Mouse (Mus musculus) midbrain, embryonic 16.5 days (tissue): Measurements from ENCODE around the gene Lmo7. TPM values are rescaled to one million over a fixed set of nuclear protein-coding genes. Genes with fewer than 3 reads are reported as not detected.

Source experiments
- ATAC-seq: fragments of 200-750 bp; cut with Nextera tagmentation; 2 replicates; pipeline ENCODE4 v1.8.0; 2017; ENCODE audit warnings: moderate TSS enrichment
- H3K27ac ChIP-seq: fragments of 300-500 bp; sonication (generic); 2 replicates; pipeline ENCODE4 v1.5.1; 2014; ENCODE audit warnings: mild to moderate bottlenecking, low read length, mixed read lengths
- H3K27me3 ChIP-seq: fragments of 300-500 bp; sonication (generic); 2 replicates; pipeline ENCODE4 v1.6.1; 2014; ENCODE audit warnings: low read depth, low read length, mixed read lengths; ENCODE audit not compliant: control insufficient read depth, insufficient read depth
- H3K36me3 ChIP-seq: fragments of 300-500 bp; sonication (generic); 2 replicates; pipeline ENCODE4 v1.6.1; 2014; ENCODE audit warnings: mild to moderate bottlenecking, low read length, moderate library complexity, mixed read lengths; ENCODE audit not compliant: control insufficient read depth, insufficient read depth
- H3K4me1 ChIP-seq: fragments of 300-500 bp; sonication (generic); 2 replicates; pipeline ENCODE4 v1.6.1; 2014; ENCODE audit warnings: mild to moderate bottlenecking, low read length, mixed read lengths; ENCODE audit not compliant: control insufficient read depth, insufficient read depth
- H3K4me2 ChIP-seq: fragments of 300-500 bp; sonication (generic); 2 replicates; pipeline ENCODE4 v1.6.1; 2014; ENCODE audit warnings: mild to moderate bottlenecking, low read length, mixed read lengths
- H3K4me3 ChIP-seq: fragments of 300-500 bp; sonication (generic); 2 replicates; pipeline ENCODE4 v1.5.1; 2014; ENCODE audit warnings: low read depth, mild to moderate bottlenecking, low read length, moderate library complexity, mixed read lengths
- H3K9ac ChIP-seq: fragments of 300-500 bp; sonication (generic); 2 replicates; pipeline ENCODE4 v1.6.1; 2014; ENCODE audit warnings: low read depth, low read length, mixed read lengths
- H3K9me3 ChIP-seq: fragments of 300-500 bp; sonication (generic); replicated peaks from 2 replicates; pipeline ENCODE4 v1.6.1; 2014; ENCODE audit warnings: mild to moderate bottlenecking, low read length, mixed read lengths; ENCODE audit not compliant: control insufficient read depth, poor library complexity, severe bottlenecking
- WGBS: fragments of 180-500 bp; shearing (Covaris S2); extraction: QIAGEN DNeasy Blood & Tissue Kit; methylation state at CpG from one replicate; pipeline ENCODE4 v1.1.7; 2014; 5-methylcytosine and 5-hydroxymethylcytosine counted together
- polyA plus RNA-seq: library from polyadenylated mRNA; unstranded; fragments of >200 nt; fragmentation: Nextera tagmentation; extraction: Ambion mirVana; gene quantifications from 2 replicates; pipeline ENCODE4 v1.2.1, GENCODE M21; 2015

The Lmo7 gene
- polyA plus RNA-seq, 1 experiment from 2014 or later, result 3.8 TPM

- no peaks in the 10 kb centered on the region for H3K4me1 ChIP-seq
- no peak overlapping the region for H3K9ac ChIP-seq
- no peak overlapping the region for H3K4me2 ChIP-seq
- no peak for ATAC-seq
- WGBS, result 70% methylated on average over 5 of the region's 5 CpGs
- no peaks in the 10 kb centered on the region for H3K36me3 ChIP-seq
- no peak overlapping the region for H3K4me3 ChIP-seq
- no peaks in the 10 kb centered on the region for H3K27me3 ChIP-seq
- H3K27ac ChIP-seq, result no peak overlapping the region
- H3K9me3 ChIP-seq, result no peaks in the 10 kb centered on the region
Measured at GRCm38 (mm10) chr14:101806058-101806457, 76.3 kb downstream of the Lmo7 start.

GRCm38 (mm10) chr14:101806607-101807006 is 76.8 kb downstream of the Lmo7 start:
- Histone ChIP-seq H3K27ac (no peak overlapping the region), H3K4me2 (no peak overlapping the region), H3K4me1 (no peaks in the 10 kb centered on the region), H3K4me3 (no peak overlapping the region), H3K27me3 (no peaks in the 10 kb centered on the region), H3K9ac (no peak overlapping the region), H3K9me3 (no peaks in the 10 kb centered on the region), H3K36me3 (no peaks in the 10 kb centered on the region)
- no peak for ATAC-seq
- 62% methylated on average over 4 of the region's 4 CpGs for WGBS

GRCm38 (mm10) chr14:101816450-101816849 is 86.7 kb downstream of the Lmo7 start:
- no peaks in the 10 kb centered on the region for H3K36me3 ChIP-seq
- H3K9ac ChIP-seq, result no peak overlapping the region
- H3K4me1 ChIP-seq, result no peaks in the 10 kb centered on the region
- no peaks in the 10 kb centered on the region for H3K27me3 ChIP-seq
- no peak overlapping the region for H3K4me3 ChIP-seq
- no peak overlapping the region for H3K27ac ChIP-seq
- 71% methylated on average over 5 of the region's 5 CpGs for WGBS
- H3K4me2 ChIP-seq, result no peak overlapping the region
- ATAC-seq, result no peak
- H3K9me3 ChIP-seq, result no peaks in the 10 kb centered on the region

- no peak overlapping the region for H3K27ac ChIP-seq
- no peak overlapping the region for H3K9ac ChIP-seq
- H3K4me1 ChIP-seq, result no peaks in the 10 kb centered on the region
- no peak overlapping the region for H3K4me2 ChIP-seq
- 86% methylated on average over 6 of the region's 6 CpGs for WGBS
- H3K9me3 ChIP-seq, result no peaks in the 10 kb centered on the region
- no peaks in the 10 kb centered on the region for H3K36me3 ChIP-seq
- H3K4me3 ChIP-seq, result no peak overlapping the region
- no peaks in the 10 kb centered on the region for H3K27me3 ChIP-seq
- no peak for ATAC-seq
Measured at GRCm38 (mm10) chr14:101822390-101822789, 92.6 kb downstream of the Lmo7 start.

- no peaks in the 10 kb centered on the region for H3K9me3 ChIP-seq
- no peak overlapping the region for H3K4me3 ChIP-seq
- no peak overlapping the region for H3K27ac ChIP-seq
- no peak overlapping the region for H3K9ac ChIP-seq
- H3K4me2 ChIP-seq, result no peak overlapping the region
- no peaks in the 10 kb centered on the region for H3K27me3 ChIP-seq
- H3K36me3 ChIP-seq, result no peaks in the 10 kb centered on the region
- no peak for ATAC-seq
- WGBS, result 54% methylated on average over 4 of the region's 4 CpGs
- no peaks in the 10 kb centered on the region for H3K4me1 ChIP-seq
Measured at GRCm38 (mm10) chr14:101822871-101823270, 93.1 kb downstream of the Lmo7 start.

- Histone ChIP-seq H3K4me1 (no peaks in the 10 kb centered on the region), H3K4me3 (no peak overlapping the region), H3K27ac (no peak overlapping the region), H3K4me2 (no peak overlapping the region), H3K9me3 (no peaks in the 10 kb centered on the region), H3K9ac (no peak overlapping the region), H3K36me3 (no peaks in the 10 kb centered on the region), H3K27me3 (no peaks in the 10 kb centered on the region)
- 70% methylated on average over 5 of the region's 5 CpGs for WGBS
- no peak for ATAC-seq
Measured at GRCm38 (mm10) chr14:101829676-101830075, 99.9 kb downstream of the Lmo7 start.

GRCm38 (mm10) chr14:101830116-101830515 is 100.4 kb downstream of the Lmo7 start:
- Histone ChIP-seq H3K9ac (no peak overlapping the region), H3K27me3 (no peaks in the 10 kb centered on the region), H3K4me1 (no peaks in the 10 kb centered on the region), H3K36me3 (no peaks in the 10 kb centered on the region), H3K4me3 (no peak overlapping the region), H3K27ac (no peak overlapping the region), H3K9me3 (no peaks in the 10 kb centered on the region), H3K4me2 (no peak overlapping the region)
- 73% methylated on average over 6 of the region's 6 CpGs for WGBS
- ATAC-seq, result no peak

GRCm38 (mm10) chr14:101834109-101834508 is 104.4 kb downstream of the Lmo7 start:
- no peaks in the 10 kb centered on the region for H3K9me3 ChIP-seq
- no peak overlapping the region for H3K9ac ChIP-seq
- H3K27ac ChIP-seq, result no peak overlapping the region
- no peaks in the 10 kb centered on the region for H3K36me3 ChIP-seq
- H3K4me2 ChIP-seq, result no peak overlapping the region
- H3K4me1 ChIP-seq, result no peaks in the 10 kb centered on the region
- WGBS, result 83% methylated on average over 3 of the region's 3 CpGs
- H3K4me3 ChIP-seq, result no peak overlapping the region
- no peaks in the 10 kb centered on the region for H3K27me3 ChIP-seq
- ATAC-seq, result no peak

GRCm38 (mm10) chr14:101836401-101836800 is 106.6 kb downstream of the Lmo7 start:
- no peaks in the 10 kb centered on the region for H3K36me3 ChIP-seq
- no peaks in the 10 kb centered on the region for H3K9me3 ChIP-seq
- ATAC-seq, result no peak
- H3K9ac ChIP-seq, result no peak overlapping the region
- H3K27ac ChIP-seq, result no peak overlapping the region
- no peak overlapping the region for H3K4me2 ChIP-seq
- no peaks in the 10 kb centered on the region for H3K4me1 ChIP-seq
- no peak overlapping the region for H3K4me3 ChIP-seq
- no peaks in the 10 kb centered on the region for H3K27me3 ChIP-seq
- 97% methylated on average over 2 of the region's 2 CpGs for WGBS

GRCm38 (mm10) chr14:101837176-101837575 is 107.4 kb downstream of the Lmo7 start:
- H3K36me3 ChIP-seq, result no peaks in the 10 kb centered on the region
- H3K9me3 ChIP-seq, result no peaks in the 10 kb centered on the region
- WGBS, result 72% methylated on average over 6 of the region's 6 CpGs
- no peaks in the 10 kb centered on the region for H3K27me3 ChIP-seq
- H3K4me3 ChIP-seq, result no peak overlapping the region
- H3K4me1 ChIP-seq, result no peaks in the 10 kb centered on the region
- no peak overlapping the region for H3K4me2 ChIP-seq
- ATAC-seq, result no peak
- no peak overlapping the region for H3K9ac ChIP-seq
- H3K27ac ChIP-seq, result no peak overlapping the region
